Comparison of ENCODE assay signal across 26 mouse cellular contexts in genomic region chr17:34057224-34057623, GRCm38 (mm10). TPM values are rescaled to one million over a fixed set of nuclear protein-coding genes. Genes with fewer than 3 reads are reported as not detected.
DNase-seq lines count a peak whose midpoint lies in the region; ATAC-seq and TF ChIP-seq lines count a peak whose summit lies in the region.
"Had no signal": no experiment of that assay in that cellular context is flagged by ENCODE, and none has a peak within 500 bp of the region (broad histone marks: within the 10 kb centered on the region; RNA-seq: fewer than 3 reads in every experiment).

No protein-coding gene starts in this region.

- H3K4me2 ChIP-seq in limb, embryonic 15.5 days, result no peak overlapping the region
- H3K4me2 ChIP-seq: forebrain, embryonic 13.5 days; hindbrain, embryonic 12.5 days; midbrain, embryonic 11.5 days; neural tube, embryonic 13.5 days had no signal

- ATAC-seq in limb, embryonic 15.5 days (ENCODE audit: insufficient number of reproducible peaks, low FRiP score, low TSS enrichment, low read depth), result no peak
- peak; percentile 83 for ATAC-seq in megakaryocyte, adult 5-6 weeks (ENCODE audit: poor library complexity, severe bottlenecking)
- ATAC-seq: activated CD4-positive, CD25-positive, alpha-beta regulatory T cell, adult 4 months; forebrain, embryonic 13.5 days; hindbrain, postnatal 0 days; intestine, embryonic 16.5 days had no signal

- peak; percentile 45 for DNase-seq in 416B (ENCODE audit: low read depth)
- DNase-seq in heart, postnatal 14 days, result no peak
- no peak for DNase-seq in cerebellum, adult 9-10 months
- DNase-seq in testis, postnatal 14 days (ENCODE audit: low spot score), result no peak
- DNase-seq: adrenal gland, postnatal 10 days; cerebellum, adult 18-20 months; cerebellum, postnatal 14 days; gastrocnemius, postnatal 10 days; kidney, adult 8-10 months; kidney, postnatal 4 days; left cerebral cortex, postnatal 4 days; lung, postnatal 10 days; thymus, postnatal 4 days had no signal

- intact Hi-C loops in heart, postnatal 14 days (cut with DNase I), result no loop called here

- no peaks in the 10 kb centered on the region for H3K9me3 ChIP-seq in limb, embryonic 15.5 days
- H3K9me3 ChIP-seq: forebrain, embryonic 13.5 days; hindbrain, embryonic 12.5 days; neural tube, embryonic 13.5 days had no signal

- H3K4me3 ChIP-seq in bone marrow, adult 2 months (replicated peaks; ENCODE audit: control insufficient read depth, low read depth, low read length), result no peak overlapping the region
- no peak overlapping the region for H3K4me3 ChIP-seq in limb, embryonic 15.5 days
- H3K4me3 ChIP-seq: forebrain, embryonic 13.5 days; hindbrain, embryonic 12.5 days; neural tube, embryonic 13.5 days had no signal

- WGBS in bone marrow, adult 2 months, result 10% methylated on average over 7 of the region's 7 CpGs
- 68% methylated on average over 7 of the region's 7 CpGs for WGBS in limb, embryonic 15.5 days

- no peaks in the 10 kb centered on the region for H3K4me1 ChIP-seq in bone marrow, adult 2 months (ENCODE audit: control insufficient read depth, insufficient read depth, low read length)
- H3K4me1 ChIP-seq in limb, embryonic 15.5 days, result peaks cover 5% of the 10 kb centered on the region; the same call in 1 of the 2 replicates
- H3K4me1 ChIP-seq: forebrain, embryonic 13.5 days; hindbrain, embryonic 12.5 days; neural tube, embryonic 13.5 days had no signal

- peaks cover 14% of the 10 kb centered on the region for H3K36me3 ChIP-seq in limb, embryonic 15.5 days

- no peak for TF ChIP-seq POLR2A in bone marrow, adult 2 months (IDR thresholded peaks at IDR 0.05; ENCODE audit: borderline replicate concordance, control insufficient read depth, low read depth, low read length)

- peak overlapping the region; percentile 21; the same call in 1 of the 2 replicates for H3K27ac ChIP-seq in bone marrow, adult 2 months (ENCODE audit: control insufficient read depth, insufficient read depth, low read depth, low read length, poor library complexity)
- H3K27ac ChIP-seq in limb, embryonic 15.5 days, result peak overlapping the region; percentile 19; the same call in 1 of the 2 replicates
- H3K27ac ChIP-seq: forebrain, embryonic 13.5 days; hindbrain, embryonic 12.5 days; hindbrain, postnatal 0 days; kidney, postnatal 0 days; liver, embryonic 14.5 days; neural tube, embryonic 13.5 days had no signal

- H3K9ac ChIP-seq in limb, embryonic 15.5 days, result no peak overlapping the region
- H3K9ac ChIP-seq: forebrain, embryonic 13.5 days; hindbrain, embryonic 12.5 days; liver, embryonic 14.5 days; neural tube, embryonic 13.5 days had no signal

- no peaks in the 10 kb centered on the region for H3K27me3 ChIP-seq in limb, embryonic 15.5 days
- H3K27me3 ChIP-seq: CH12.LX; forebrain, embryonic 13.5 days; hindbrain, embryonic 12.5 days; neural tube, embryonic 13.5 days had no signal

- TF ChIP-seq CTCF in bone marrow, adult 2 months (IDR thresholded peaks at IDR 0.05; ENCODE audit: control insufficient read depth, insufficient read depth, low read length), result no peak

RNA-seq across cellular contexts. Expression of gene Col11a2, which starts 18.0 kb away (rescaled TPM):
- polyA plus RNA-seq in bone marrow, adult 2 months (2011; ENCODE audit: insufficient read depth, insufficient read length, low replicate concordance, missing spikeins), result 10.7 and 12.6 TPM in 2 replicates
- polyA plus RNA-seq in limb, embryonic 15.5 days (2015; fragmentation: Nextera tagmentation; extraction: Ambion mirVana), result 94.4 and 96.5 TPM in 2 replicates
- 0.36 and 0.87 TPM in 2 replicates for total RNA-seq in megakaryocyte, adult 5-6 weeks (2015)
- 1.2 and 1.5 TPM in 2 replicates for total RNA-seq in megakaryocyte, adult 5-6 weeks (2017)
- total RNA-seq in heart, postnatal 14 days (2021), result 1 to 10 TPM; 1.5 to 2.7 TPM

RNA-seq across cellular contexts. Expression of gene Rxrb, which starts 25.6 kb away (rescaled TPM):
- polyA plus RNA-seq in bone marrow, adult 2 months (2011; ENCODE audit: insufficient read depth, insufficient read length, low replicate concordance, missing spikeins), result 36.0 and 70.9 TPM in 2 replicates
- 44.4 and 52.5 TPM in 2 replicates for polyA plus RNA-seq in limb, embryonic 15.5 days (2015; fragmentation: Nextera tagmentation; extraction: Ambion mirVana)
- total RNA-seq in megakaryocyte, adult 5-6 weeks (2015), result 19.6 and 23.4 TPM in 2 replicates
- total RNA-seq in megakaryocyte, adult 5-6 weeks (2017), result 23.7 and 27.2 TPM in 2 replicates
- 10 to 100 TPM; 41.9 to 44.7 TPM for total RNA-seq in heart, postnatal 14 days (2021)

RNA-seq across cellular contexts. Expression of gene Slc39a7, which starts 25.7 kb away (rescaled TPM):
- polyA plus RNA-seq in bone marrow, adult 2 months (2011; ENCODE audit: insufficient read depth, insufficient read length, low replicate concordance, missing spikeins), result 51.4 and 84.6 TPM in 2 replicates
- 258 and 259 TPM in 2 replicates for polyA plus RNA-seq in limb, embryonic 15.5 days (2015; fragmentation: Nextera tagmentation; extraction: Ambion mirVana)
- total RNA-seq in megakaryocyte, adult 5-6 weeks (2015), result 5.4 and 6.4 TPM in 2 replicates
- total RNA-seq in megakaryocyte, adult 5-6 weeks (2017), result 72.5 and 83.1 TPM in 2 replicates
- 10 to 100 TPM; 63.2 to 63.3 TPM for total RNA-seq in heart, postnatal 14 days (2021)

RNA-seq across cellular contexts. Expression of gene H2-Ke6, which starts 29.4 kb away (rescaled TPM):
- 120 and 165 TPM in 2 replicates for polyA plus RNA-seq in bone marrow, adult 2 months (2011; ENCODE audit: insufficient read depth, insufficient read length, low replicate concordance, missing spikeins)
- 45.0 and 50.3 TPM in 2 replicates for polyA plus RNA-seq in limb, embryonic 15.5 days (2015; fragmentation: Nextera tagmentation; extraction: Ambion mirVana)
- total RNA-seq in megakaryocyte, adult 5-6 weeks (2015), result 67.7 and 84.3 TPM in 2 replicates
- total RNA-seq in megakaryocyte, adult 5-6 weeks (2017), result 34.6 and 35.5 TPM in 2 replicates
- 10 to 100 TPM; 80.6 to 88.2 TPM for total RNA-seq in heart, postnatal 14 days (2021)

RNA-seq across cellular contexts. Expression of gene Ring1, which starts 32.7 kb away (rescaled TPM):
- 9.0 and 35.7 TPM in 2 replicates for polyA plus RNA-seq in bone marrow, adult 2 months (2011; ENCODE audit: insufficient read depth, insufficient read length, low replicate concordance, missing spikeins)
- 18.1 and 18.9 TPM in 2 replicates for polyA plus RNA-seq in limb, embryonic 15.5 days (2015; fragmentation: Nextera tagmentation; extraction: Ambion mirVana)
- 5.3 and 6.7 TPM in 2 replicates for total RNA-seq in megakaryocyte, adult 5-6 weeks (2015)
- 7.9 and 9.6 TPM in 2 replicates for total RNA-seq in megakaryocyte, adult 5-6 weeks (2017)
- total RNA-seq in heart, postnatal 14 days (2021), result 10 to 100 TPM; 12.2 to 14.6 TPM
